Mouse (Mus musculus): ENCODE data around the gene Zdhhc14. TPM values are rescaled to one million over a fixed set of nuclear protein-coding genes. Genes with fewer than 3 reads are reported as not detected.

Zdhhc14 gene
- polyA plus RNA-seq, 1 experiment from 2014 or later, result 2.7 TPM

DNA sequence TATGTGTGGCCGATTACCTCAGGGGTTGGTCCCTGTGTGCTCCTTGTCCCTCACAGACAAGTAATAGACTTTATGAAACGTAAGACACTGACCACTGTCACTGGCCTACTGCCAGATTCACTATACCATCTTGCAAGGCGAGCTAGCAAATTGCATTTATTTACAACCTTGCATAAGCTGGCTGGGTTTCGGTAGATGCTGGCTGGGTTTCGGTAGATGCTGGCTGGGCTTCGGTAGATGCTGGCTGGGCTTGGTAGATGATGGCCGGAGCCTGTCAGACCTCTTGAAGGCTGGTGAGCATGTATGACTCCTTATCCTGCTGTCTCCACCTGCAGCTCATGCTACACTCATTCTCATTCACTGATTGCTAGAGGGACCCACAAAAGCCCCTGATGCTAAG is 200.9 kb downstream of the Zdhhc14 start:
- 69% methylated on average over 7 of the region's 7 CpGs for WGBS
- peaks cover 13% of the 10 kb centered on the region for H3K4me1 ChIP-seq
- no peaks in the 10 kb centered on the region for H3K27me3 ChIP-seq
- no peaks in the 10 kb centered on the region for H3K36me3 ChIP-seq
- H3K4me2 ChIP-seq (replicated peaks), result no peak overlapping the region
- no peak overlapping the region for H3K9ac ChIP-seq
- ATAC-seq (ENCODE audit: low FRiP score, low read depth), result no peak
- no peaks in the 10 kb centered on the region for H3K9me3 ChIP-seq
- no peak overlapping the region for H3K4me3 ChIP-seq
- no peak overlapping the region for H3K27ac ChIP-seq

GRCm38 (mm10) chr17:5698447-5699096 is 206.2 kb downstream of the Zdhhc14 start:
- 40% methylated on average over 7 of the region's 7 CpGs for WGBS
- ATAC-seq (ENCODE audit: low FRiP score, low read depth), result peak; percentile 78

DNA sequence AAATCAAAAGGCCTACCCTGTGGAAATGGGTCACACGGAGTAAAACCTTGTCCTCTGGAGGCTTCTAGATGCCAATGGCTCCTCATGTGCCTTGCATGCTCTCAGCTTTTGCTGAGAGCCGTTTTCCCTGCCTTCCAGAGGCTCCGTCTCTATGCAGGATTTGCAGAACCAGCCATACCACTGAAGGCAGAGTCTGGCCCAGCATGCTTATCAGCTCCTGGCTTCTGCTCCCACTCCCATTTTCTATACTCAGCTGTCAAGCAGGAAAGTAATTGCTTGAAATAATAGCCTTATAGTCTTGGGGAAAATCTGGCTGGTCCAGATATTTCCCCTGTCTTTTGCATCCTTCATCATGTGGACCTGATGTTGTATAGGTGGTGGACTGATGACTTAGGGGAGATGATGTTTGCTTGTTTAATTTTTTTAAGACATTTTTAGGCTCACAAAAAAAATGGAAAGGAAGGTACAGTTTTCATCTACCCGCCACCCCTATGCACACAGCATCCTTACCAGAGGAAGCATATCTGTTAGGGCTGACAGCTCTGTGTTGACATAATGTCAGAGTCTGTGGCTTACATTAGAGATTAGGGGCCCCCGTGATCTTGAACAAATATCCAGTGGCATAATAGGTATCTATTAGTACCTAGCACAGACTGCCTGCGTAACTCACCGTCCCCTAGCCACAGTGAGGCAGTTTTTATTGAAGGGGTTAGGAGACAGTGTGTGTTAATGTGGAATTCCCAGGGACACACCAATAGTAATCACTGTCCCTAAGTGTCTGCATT is 218.2 kb downstream of the Zdhhc14 start:
- 77% methylated on average over 7 of the region's 7 CpGs for WGBS
- Histone ChIP-seq H3K4me2 (replicated peaks) (no peak overlapping the region), H3K27me3 (no peaks in the 10 kb centered on the region), H3K27ac (no peak overlapping the region), H3K4me3 (no peak overlapping the region), H3K9me3 (no peaks in the 10 kb centered on the region), H3K4me1 (peaks cover 21% of the 10 kb centered on the region), H3K9ac (no peak overlapping the region), H3K36me3 (no peaks in the 10 kb centered on the region)
- no peak for ATAC-seq (ENCODE audit: low FRiP score, low read depth)

More at GRCm38 (mm10) chr17:5698447-5699096, 206.2 kb downstream of the Zdhhc14 start:
- Histone ChIP-seq H3K4me1 (peaks cover 46% of the 10 kb centered on the region), H3K27me3 (no peaks in the 10 kb centered on the region), H3K4me3 (no peak overlapping the region), H3K36me3 (no peaks in the 10 kb centered on the region), H3K4me2 (replicated peaks) (no peak overlapping the region), H3K9me3 (no peaks in the 10 kb centered on the region), H3K9ac (no peak overlapping the region), H3K27ac (no peak overlapping the region)

GRCm38 (mm10) chr17:5711861-5712260 is 219.5 kb downstream of the Zdhhc14 start:
- Histone ChIP-seq H3K9ac (no peak overlapping the region), H3K36me3 (no peaks in the 10 kb centered on the region), H3K4me2 (replicated peaks) (no peak overlapping the region), H3K4me3 (no peak overlapping the region), H3K4me1 (peaks cover 29% of the 10 kb centered on the region), H3K27me3 (no peaks in the 10 kb centered on the region), H3K9me3 (no peaks in the 10 kb centered on the region), H3K27ac (no peak overlapping the region)
- no peak for ATAC-seq (ENCODE audit: low FRiP score, low read depth)
- WGBS, result 81% methylated on average over 5 of the region's 5 CpGs

GRCm38 (mm10) chr17:5713141-5713540 is 220.8 kb downstream of the Zdhhc14 start:
- ATAC-seq (ENCODE audit: low FRiP score, low read depth), result no peak
- no peaks in the 10 kb centered on the region for H3K9me3 ChIP-seq
- H3K9ac ChIP-seq, result no peak overlapping the region
- peaks cover 29% of the 10 kb centered on the region for H3K4me1 ChIP-seq
- H3K4me3 ChIP-seq, result no peak overlapping the region
- WGBS, result 72% methylated on average over 3 of the region's 3 CpGs
- H3K4me2 ChIP-seq (replicated peaks), result no peak overlapping the region
- H3K27me3 ChIP-seq, result no peaks in the 10 kb centered on the region
- H3K27ac ChIP-seq, result no peak overlapping the region
- H3K36me3 ChIP-seq, result no peaks in the 10 kb centered on the region

DNA sequence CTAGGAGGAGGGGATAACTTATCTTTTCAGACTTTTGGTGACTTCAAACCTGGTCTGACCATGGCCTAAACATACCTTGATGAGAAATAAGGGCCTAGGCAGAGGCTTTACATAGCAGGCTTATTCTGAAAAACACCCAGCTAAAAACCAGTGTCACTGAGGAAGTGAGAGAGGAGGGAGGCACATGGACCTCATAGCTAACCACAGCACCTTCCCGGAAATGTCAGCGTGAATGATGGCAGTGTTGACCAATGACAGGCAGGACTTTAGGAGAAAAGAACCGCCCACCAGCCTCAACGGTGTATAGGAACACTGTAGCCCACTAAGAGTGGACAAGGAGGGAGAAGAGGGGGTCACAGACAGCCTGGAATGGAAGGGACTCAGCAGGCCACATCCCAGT is 224.6 kb downstream of the Zdhhc14 start:
- WGBS, result 80% methylated on average over 4 of the region's 4 CpGs
- H3K4me3 ChIP-seq, result no peak overlapping the region

DNA sequence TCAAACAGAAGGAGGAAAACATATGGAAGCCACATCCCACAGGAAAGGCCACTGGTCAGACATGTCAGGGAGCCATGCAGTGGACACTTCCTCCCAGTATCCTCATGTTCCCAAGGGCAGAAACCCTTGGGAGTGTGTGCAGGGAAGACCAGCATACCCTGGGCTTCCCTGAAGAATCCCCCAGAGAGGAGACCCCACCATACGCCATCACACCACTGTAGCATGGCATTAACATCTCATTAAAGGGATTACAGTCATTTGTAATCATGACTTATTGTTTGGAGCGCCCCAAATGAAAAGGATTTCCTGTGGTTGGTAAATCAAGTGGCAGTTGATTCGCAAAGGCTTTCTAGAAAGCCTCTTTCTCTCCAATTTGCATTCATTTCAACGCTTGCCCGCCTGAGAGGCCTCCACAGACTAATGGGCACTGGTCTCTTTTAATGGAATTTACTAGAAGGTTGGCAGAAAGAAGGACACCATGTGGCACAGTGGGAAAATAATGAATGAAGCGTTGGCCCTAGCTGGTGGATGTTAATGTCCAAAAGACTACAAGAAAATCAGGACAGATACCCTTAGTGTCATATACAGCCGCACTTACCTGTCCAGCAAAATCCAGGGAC is 226.5 kb downstream of the Zdhhc14 start:
- no peak overlapping the region for H3K9ac ChIP-seq
- no peak for ATAC-seq (ENCODE audit: low FRiP score, low read depth)
- peaks cover 31% of the 10 kb centered on the region for H3K4me1 ChIP-seq
- no peaks in the 10 kb centered on the region for H3K27me3 ChIP-seq
- WGBS, result 77% methylated on average over 7 of the region's 7 CpGs
- H3K36me3 ChIP-seq, result no peaks in the 10 kb centered on the region
- no peak overlapping the region for H3K4me3 ChIP-seq
- no peaks in the 10 kb centered on the region for H3K9me3 ChIP-seq
- H3K27ac ChIP-seq, result no peak overlapping the region
- H3K4me2 ChIP-seq (replicated peaks), result no peak overlapping the region

More for the DNA sequence above, 224.6 kb downstream of the Zdhhc14 start:
- Histone ChIP-seq H3K9ac (no peak overlapping the region), H3K9me3 (no peaks in the 10 kb centered on the region), H3K36me3 (no peaks in the 10 kb centered on the region), H3K4me2 (replicated peaks) (no peak overlapping the region), H3K27me3 (no peaks in the 10 kb centered on the region), H3K4me1 (peaks cover 29% of the 10 kb centered on the region), H3K27ac (no peak overlapping the region)
- no peak for ATAC-seq (ENCODE audit: low FRiP score, low read depth)

GRCm38 (mm10) chr17:5722802-5723201 is 230.4 kb downstream of the Zdhhc14 start:
- Histone ChIP-seq H3K27ac (no peak overlapping the region), H3K27me3 (no peaks in the 10 kb centered on the region), H3K9me3 (no peaks in the 10 kb centered on the region), H3K4me3 (no peak overlapping the region), H3K4me2 (replicated peaks) (no peak overlapping the region), H3K36me3 (no peaks in the 10 kb centered on the region), H3K4me1 (peaks cover 9% of the 10 kb centered on the region), H3K9ac (no peak overlapping the region)
- no peak for ATAC-seq (ENCODE audit: low FRiP score, low read depth)
- WGBS, result 87% methylated on average over 2 of the region's 2 CpGs

DNA sequence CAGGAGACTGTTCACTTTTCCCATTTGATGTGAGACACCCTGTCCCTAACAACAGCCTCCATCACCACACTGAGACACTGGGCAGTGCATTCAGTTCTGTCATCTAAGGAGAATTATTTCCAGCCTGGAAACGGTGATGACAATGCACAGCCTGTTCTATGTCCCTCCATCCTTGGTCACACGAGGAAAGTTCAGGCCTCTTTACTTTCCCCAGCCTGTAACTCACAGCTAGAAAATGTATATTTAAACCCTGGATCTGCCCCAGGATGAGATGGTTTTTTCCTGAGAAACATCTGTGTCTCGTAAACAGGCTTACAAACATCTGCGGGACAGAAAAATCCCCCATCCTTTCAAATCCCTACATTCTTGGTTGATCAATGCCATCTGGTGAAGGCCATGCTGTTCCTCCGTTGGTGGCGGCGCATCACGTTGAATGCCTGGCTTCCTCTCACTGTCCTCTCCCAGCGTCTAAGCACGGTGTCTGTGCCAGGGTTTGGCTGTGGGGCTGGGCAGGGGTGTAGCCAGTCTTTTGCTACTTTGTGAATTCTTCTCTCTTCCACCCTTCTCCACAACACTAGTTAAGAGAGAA is 231.3 kb downstream of the Zdhhc14 start:
- no peaks in the 10 kb centered on the region for H3K9me3 ChIP-seq
- peaks cover 12% of the 10 kb centered on the region for H3K4me1 ChIP-seq
- H3K4me3 ChIP-seq, result no peak overlapping the region
- no peak overlapping the region for H3K9ac ChIP-seq
- peak; percentile 48; the same call in 1 of the 2 replicates for ATAC-seq (ENCODE audit: low FRiP score, low read depth)
- no peaks in the 10 kb centered on the region for H3K27me3 ChIP-seq
- no peaks in the 10 kb centered on the region for H3K36me3 ChIP-seq
- WGBS, result 13% methylated on average over 10 of the region's 10 CpGs
- H3K27ac ChIP-seq, result no peak overlapping the region
- H3K4me2 ChIP-seq (replicated peaks), result no peak overlapping the region

GRCm38 (mm10) chr17:5729587-5730125 is 237.3 kb downstream of the Zdhhc14 start:
- H3K4me1 ChIP-seq, result peaks cover 3% of the 10 kb centered on the region; the same call in 1 of the 2 replicates
- no peak overlapping the region for H3K4me2 ChIP-seq (replicated peaks)
- ATAC-seq (ENCODE audit: low FRiP score, low read depth), result no peak
- no peak overlapping the region for H3K4me3 ChIP-seq
- no peak overlapping the region for H3K9ac ChIP-seq
- WGBS, result 48% methylated on average over 4 of the region's 4 CpGs
- no peaks in the 10 kb centered on the region for H3K9me3 ChIP-seq
- H3K36me3 ChIP-seq, result no peaks in the 10 kb centered on the region
- no peaks in the 10 kb centered on the region for H3K27me3 ChIP-seq
- H3K27ac ChIP-seq, result no peak overlapping the region

DNA sequence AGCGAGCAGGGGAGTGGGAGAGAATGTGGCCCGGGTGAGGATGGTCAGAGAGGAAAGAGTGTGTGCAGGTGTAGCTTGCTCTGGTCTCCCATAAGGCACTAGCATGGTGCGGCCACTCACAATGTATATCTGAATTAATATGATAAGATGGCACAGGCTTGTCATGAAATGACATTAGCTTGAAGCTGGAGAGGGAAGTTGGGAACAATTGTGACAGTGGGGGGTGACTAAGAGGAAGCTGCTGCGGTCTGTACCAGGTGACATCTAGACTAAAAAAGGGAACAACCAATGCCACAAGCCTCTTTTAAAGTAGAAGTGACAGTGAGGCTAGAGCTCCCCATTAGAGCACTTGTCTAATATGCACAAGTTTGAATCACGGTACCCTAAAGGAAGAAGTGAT is 238.2 kb downstream of the Zdhhc14 start:
- 86% methylated on average over 5 of the region's 5 CpGs for WGBS
- H3K27me3 ChIP-seq, result no peaks in the 10 kb centered on the region
- H3K4me1 ChIP-seq, result peaks cover 3% of the 10 kb centered on the region; the same call in 1 of the 2 replicates

GRCm38 (mm10) chr17:5733400-5733799 is 241.0 kb downstream of the Zdhhc14 start:
- 26% methylated on average over 7 of the region's 7 CpGs for WGBS
- no peak for ATAC-seq (ENCODE audit: low FRiP score, low read depth)
- H3K36me3 ChIP-seq, result no peaks in the 10 kb centered on the region
- H3K4me3 ChIP-seq, result no peak overlapping the region
- H3K9ac ChIP-seq, result no peak overlapping the region
- no peaks in the 10 kb centered on the region for H3K4me1 ChIP-seq
- no peak overlapping the region for H3K27ac ChIP-seq
- H3K27me3 ChIP-seq, result no peaks in the 10 kb centered on the region
- H3K9me3 ChIP-seq, result no peaks in the 10 kb centered on the region
- no peak overlapping the region for H3K4me2 ChIP-seq (replicated peaks)

More for the DNA sequence above, 238.2 kb downstream of the Zdhhc14 start:
- Histone ChIP-seq H3K4me3 (no peak overlapping the region), H3K9ac (no peak overlapping the region), H3K4me2 (replicated peaks) (no peak overlapping the region), H3K36me3 (no peaks in the 10 kb centered on the region), H3K9me3 (no peaks in the 10 kb centered on the region), H3K27ac (no peak overlapping the region)
- ATAC-seq (ENCODE audit: low FRiP score, low read depth), result no peak

Data from limb, embryonic 13.5 days (tissue).